Mouse (Mus musculus): ENCODE results near the gene Dpp8. TPM values are rescaled to one million over a fixed set of nuclear protein-coding genes. Genes with fewer than 3 reads are reported as not detected.

Dpp8 gene
- polyA plus RNA-seq, 1 experiment from 2014 or later = 38.5 TPM

- no peak for DNase-seq (ENCODE audit: low spot score)
- Histone ChIP-seq H3K27me3 (ENCODE audit: insufficient read depth, poor library complexity, severe bottlenecking) (peaks cover 23% of the 10 kb centered on the region), H3K36me3 (no peaks in the 10 kb centered on the region), H3K27ac (peak overlapping the region; percentile 94), H3K9me3 (peaks cover 5% of the 10 kb centered on the region; the same call in 1 of the 2 replicates), H3K4me3 (peak overlapping the region; percentile 91), H3K4me1 (replicated peaks) (peaks cover 41% of the 10 kb centered on the region)
- WGBS = 21% methylated on average over 8 of the region's 8 CpGs
Measured at GRCm38 (mm10) chr9:65103173-65103752, 71.0 kb downstream of the Dpp8 start.

GRCm38 (mm10) chr9:65106821-65107220 lies 74.6 kb downstream of the Dpp8 start:
- H3K27me3 ChIP-seq (ENCODE audit: insufficient read depth, poor library complexity, severe bottlenecking) = peaks cover 33% of the 10 kb centered on the region
- no peak for DNase-seq (ENCODE audit: low spot score)
- peak overlapping the region; percentile 37; the same call in 1 of the 2 replicates for H3K27ac ChIP-seq
- H3K9me3 ChIP-seq = no peaks in the 10 kb centered on the region
- no peaks in the 10 kb centered on the region for H3K36me3 ChIP-seq
- no peak overlapping the region for H3K4me3 ChIP-seq
- 91% methylated on average over 4 of the region's 4 CpGs for WGBS
- peaks cover 61% of the 10 kb centered on the region for H3K4me1 ChIP-seq (replicated peaks)

- Histone ChIP-seq H3K9me3 (no peaks in the 10 kb centered on the region), H3K4me1 (replicated peaks) (peaks cover 50% of the 10 kb centered on the region), H3K27ac (0 out of 2 replicates have a peak overlapping the region, but pooled peaks have one; percentile 12), H3K4me3 (no peak overlapping the region), H3K36me3 (no peaks in the 10 kb centered on the region), H3K27me3 (ENCODE audit: insufficient read depth, poor library complexity, severe bottlenecking) (peaks cover 23% of the 10 kb centered on the region)
- no peak for DNase-seq (ENCODE audit: low spot score)
- WGBS = 87% methylated on average over 1 of the region's 1 CpGs
Measured at GRCm38 (mm10) chr9:65107893-65108292, 75.7 kb downstream of the Dpp8 start.

- H3K36me3 ChIP-seq = peaks cover 3% of the 10 kb centered on the region
- WGBS = 6% methylated on average over 24 of the region's 24 CpGs
- peak overlapping the region; percentile 43 for H3K4me3 ChIP-seq
- no peaks in the 10 kb centered on the region for H3K9me3 ChIP-seq
- H3K27ac ChIP-seq = peak overlapping the region; percentile 87
- peaks cover 43% of the 10 kb centered on the region for H3K4me1 ChIP-seq (replicated peaks)
- peaks cover 11% of the 10 kb centered on the region for H3K27me3 ChIP-seq (ENCODE audit: insufficient read depth, poor library complexity, severe bottlenecking)
- DNase-seq (ENCODE audit: low spot score) = peak; percentile 80
Measured at GRCm38 (mm10) chr9:65109132-65110072, 77.2 kb downstream of the Dpp8 start.

GRCm38 (mm10) chr9:65111698-65112097 lies 79.5 kb downstream of the Dpp8 start:
- WGBS = 88% methylated on average over 5 of the region's 5 CpGs
- peaks cover 34% of the 10 kb centered on the region for H3K4me1 ChIP-seq (replicated peaks)
- H3K36me3 ChIP-seq = peaks cover 10% of the 10 kb centered on the region
- H3K27ac ChIP-seq = no peak overlapping the region; the same call in 1 of the 2 replicates
- DNase-seq (ENCODE audit: low spot score) = no peak
- peaks cover 11% of the 10 kb centered on the region for H3K27me3 ChIP-seq (ENCODE audit: insufficient read depth, poor library complexity, severe bottlenecking)
- no peaks in the 10 kb centered on the region for H3K9me3 ChIP-seq
- H3K4me3 ChIP-seq = no peak overlapping the region

GRCm38 (mm10) chr9:65113694-65114093 lies 81.5 kb downstream of the Dpp8 start:
- peaks cover 17% of the 10 kb centered on the region for H3K36me3 ChIP-seq
- H3K27ac ChIP-seq = 0 out of 2 replicates have a peak overlapping the region, but pooled peaks have one; percentile 40
- WGBS = 77% methylated on average over 2 of the region's 2 CpGs
- H3K27me3 ChIP-seq (ENCODE audit: insufficient read depth, poor library complexity, severe bottlenecking) = peaks cover 6% of the 10 kb centered on the region
- no peak for DNase-seq (ENCODE audit: low spot score)
- peaks cover 27% of the 10 kb centered on the region for H3K4me1 ChIP-seq (replicated peaks)
- H3K9me3 ChIP-seq = no peaks in the 10 kb centered on the region
- H3K4me3 ChIP-seq = no peak overlapping the region

- peaks cover 20% of the 10 kb centered on the region for H3K36me3 ChIP-seq
- no peak for DNase-seq (ENCODE audit: low spot score)
- H3K4me3 ChIP-seq = no peak overlapping the region
- H3K27ac ChIP-seq = no peak overlapping the region
- H3K9me3 ChIP-seq = no peaks in the 10 kb centered on the region
- no peaks in the 10 kb centered on the region; the same call in 1 of the 2 replicates for H3K27me3 ChIP-seq (ENCODE audit: insufficient read depth, poor library complexity, severe bottlenecking)
- H3K4me1 ChIP-seq (replicated peaks) = peaks cover 6% of the 10 kb centered on the region
- 83% methylated on average over 2 of the region's 2 CpGs for WGBS
Measured at GRCm38 (mm10) chr9:65115891-65116290, 83.7 kb downstream of the Dpp8 start.

GRCm38 (mm10) chr9:65117516-65117915 lies 85.3 kb downstream of the Dpp8 start:
- Histone ChIP-seq H3K27me3 (ENCODE audit: insufficient read depth, poor library complexity, severe bottlenecking) (peaks cover 14% of the 10 kb centered on the region), H3K9me3 (no peaks in the 10 kb centered on the region), H3K4me1 (replicated peaks) (peaks cover 9% of the 10 kb centered on the region), H3K27ac (no peak overlapping the region), H3K4me3 (no peak overlapping the region), H3K36me3 (peaks cover 20% of the 10 kb centered on the region)
- WGBS = 67% methylated on average over 2 of the region's 2 CpGs
- DNase-seq (ENCODE audit: low spot score) = no peak

GRCm38 (mm10) chr9:65120935-65121334 lies 88.7 kb downstream of the Dpp8 start:
- Histone ChIP-seq H3K27me3 (ENCODE audit: insufficient read depth, poor library complexity, severe bottlenecking) (peaks cover 46% of the 10 kb centered on the region), H3K9me3 (no peaks in the 10 kb centered on the region), H3K4me3 (no peak overlapping the region), H3K27ac (no peak overlapping the region), H3K36me3 (peaks cover 20% of the 10 kb centered on the region), H3K4me1 (replicated peaks) (peaks cover 23% of the 10 kb centered on the region)
- DNase-seq (ENCODE audit: low spot score) = peak; percentile 80
- WGBS = 8% methylated on average over 3 of the region's 3 CpGs

GRCm38 (mm10) chr9:65122545-65122944 lies 90.3 kb downstream of the Dpp8 start:
- no peaks in the 10 kb centered on the region for H3K9me3 ChIP-seq
- peaks cover 27% of the 10 kb centered on the region for H3K36me3 ChIP-seq
- peak overlapping the region; percentile 16 for H3K4me3 ChIP-seq
- peaks cover 50% of the 10 kb centered on the region for H3K27me3 ChIP-seq (ENCODE audit: insufficient read depth, poor library complexity, severe bottlenecking)
- 0 out of 2 replicates have a peak overlapping the region, but pooled peaks have one; percentile 23 for H3K27ac ChIP-seq
- WGBS = 18% methylated on average over 18 of the region's 18 CpGs
- no peak for DNase-seq (ENCODE audit: low spot score)
- H3K4me1 ChIP-seq (replicated peaks) = peaks cover 23% of the 10 kb centered on the region

- Histone ChIP-seq H3K27ac (peak overlapping the region; percentile 88), H3K4me1 (replicated peaks) (peaks cover 34% of the 10 kb centered on the region), H3K4me3 (peak overlapping the region; percentile 58), H3K9me3 (no peaks in the 10 kb centered on the region), H3K27me3 (ENCODE audit: insufficient read depth, poor library complexity, severe bottlenecking) (peaks cover 50% of the 10 kb centered on the region), H3K36me3 (peaks cover 20% of the 10 kb centered on the region)
- DNase-seq (ENCODE audit: low spot score) = peak; percentile 90
- WGBS = 2% methylated on average over 48 of the region's 48 CpGs
Measured at GRCm38 (mm10) chr9:65123552-65124168, 91.4 kb downstream of the Dpp8 start.

- Histone ChIP-seq H3K27ac (peak overlapping the region; percentile 78), H3K4me3 (peak overlapping the region; percentile 46)
Measured at GRCm38 (mm10) chr9:65128123-65128815, 96.1 kb downstream of the Dpp8 start.

More at GRCm38 (mm10) chr9:65128123-65128815, 96.1 kb downstream of the Dpp8 start:
- Histone ChIP-seq H3K27me3 (ENCODE audit: insufficient read depth, poor library complexity, severe bottlenecking) (peaks cover 37% of the 10 kb centered on the region), H3K9me3 (no peaks in the 10 kb centered on the region), H3K4me1 (replicated peaks) (peaks cover 34% of the 10 kb centered on the region), H3K36me3 (peaks cover 22% of the 10 kb centered on the region; the same call in 1 of the 2 replicates)
- WGBS = 6% methylated on average over 25 of the region's 25 CpGs
- peak; percentile 85 for DNase-seq (ENCODE audit: low spot score)

All from hindbrain, embryonic 10.5 days (tissue).